Mouse (Mus musculus): ENCODE data around the gene Map3k3. TPM values are rescaled to one million over a fixed set of nuclear protein-coding genes. Genes with fewer than 3 reads are reported as not detected.
A peak's percentile ranks its signal among the peaks of the same experiment; 100 is the strongest.
"Not testable (repeated sequence)": the region's sequence is repeated elsewhere in the genome, so short reads cannot be mapped to it uniquely, and the experiment has no call there.

Map3k3 gene
- total RNA-seq, 2 experiments from 2014 or later = 55.5 to 60.6 TPM

DNA sequence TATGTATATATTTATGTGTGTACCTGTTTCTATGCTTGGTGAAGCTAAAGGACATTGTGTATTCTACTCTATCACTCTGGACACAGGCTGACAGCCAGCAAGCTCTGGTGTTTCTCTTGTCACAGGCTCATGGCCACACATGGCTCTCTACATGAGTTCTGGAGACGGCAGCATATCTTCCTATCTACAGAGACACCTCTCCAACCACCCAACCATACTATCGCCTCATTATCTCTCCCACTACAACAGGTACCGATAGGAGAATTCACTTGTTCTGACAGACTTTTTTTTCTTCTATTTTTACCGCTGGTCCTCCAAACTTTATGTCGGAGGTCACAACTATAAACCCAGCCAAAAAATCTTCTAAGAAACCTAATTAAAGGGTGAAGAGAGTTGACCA lies 107.8 kb downstream of the Map3k3 start:
- no peak for DNase-seq (ENCODE audit: low spot score in 2 of 2)

DNA sequence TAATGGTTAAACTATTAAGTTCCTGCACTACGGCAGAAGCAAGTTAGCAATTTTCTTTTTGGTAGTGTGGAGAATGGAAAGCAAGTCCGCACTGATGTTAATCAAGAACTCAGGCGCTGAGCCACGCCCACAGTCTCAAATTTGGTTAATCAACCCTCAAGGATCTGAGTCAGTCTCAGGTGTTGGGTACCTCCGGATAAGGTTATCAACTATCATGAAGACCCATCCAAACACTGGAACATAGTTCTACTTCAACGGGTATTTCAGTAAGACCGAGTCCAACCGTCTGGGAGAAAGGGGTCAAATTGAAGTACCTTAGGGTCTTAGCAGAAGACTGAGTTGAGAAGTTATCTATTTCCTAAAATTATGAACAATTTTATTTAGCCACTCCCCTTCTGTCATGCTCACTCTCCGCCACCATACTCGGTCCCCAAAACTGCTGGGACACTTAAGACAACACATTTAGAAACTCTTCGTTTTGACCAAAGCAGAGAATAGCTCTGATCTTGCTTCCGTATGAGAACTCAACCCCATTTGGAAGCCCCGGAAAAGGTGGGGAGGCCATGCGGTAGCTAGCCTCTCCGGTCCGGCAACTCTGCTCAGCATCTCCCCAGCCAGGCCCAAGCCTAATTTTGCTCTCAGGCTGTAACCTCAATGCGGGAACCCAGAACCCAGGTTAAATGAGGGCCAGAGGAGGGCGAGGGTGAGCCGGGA lies 108.4 kb downstream of the Map3k3 start:
- DNase-seq (ENCODE audit: low spot score in 2 of 2) = no peak

DNA sequence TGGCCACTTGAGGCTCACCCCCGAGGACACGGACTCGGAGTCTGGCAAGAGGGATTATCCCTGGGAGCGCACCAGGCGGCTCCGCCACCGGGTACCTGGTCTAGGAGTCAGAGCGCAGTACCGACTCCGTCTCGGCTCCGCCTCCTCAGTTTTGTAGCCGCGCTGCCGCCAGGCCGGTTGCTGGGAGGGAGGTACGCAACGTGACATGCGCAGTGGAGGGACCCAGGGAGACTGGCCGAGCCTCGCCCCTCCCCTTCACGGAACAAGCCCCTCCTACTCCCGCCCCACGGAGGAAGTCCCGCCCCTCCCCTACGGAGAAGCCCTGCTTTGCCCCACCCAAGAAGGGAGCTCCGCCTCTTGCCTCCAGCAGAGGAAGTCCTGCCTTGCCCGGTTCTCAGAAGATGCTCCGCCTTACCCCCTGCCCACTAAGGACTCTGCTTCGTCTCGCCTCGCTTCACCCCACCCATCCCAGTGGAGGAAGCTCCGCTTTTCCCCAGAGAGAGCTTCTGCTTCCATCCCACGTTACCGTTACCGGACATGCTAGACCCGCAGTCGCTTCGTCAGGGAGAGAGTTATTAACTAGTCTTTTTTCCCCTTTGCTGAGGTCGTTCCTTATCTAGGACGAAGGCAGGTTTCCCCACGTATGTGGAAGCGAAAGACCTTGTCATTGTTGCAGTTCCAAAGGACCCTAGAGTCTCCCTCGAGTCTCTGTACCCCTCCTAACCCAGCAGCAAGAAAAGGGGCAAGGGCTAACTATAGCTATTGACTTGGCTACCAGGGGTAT lies 109.2 kb downstream of the Map3k3 start:
- peak; percentile 89 to 96 for DNase-seq (ENCODE audit: low spot score in 2 of 2)

DNA sequence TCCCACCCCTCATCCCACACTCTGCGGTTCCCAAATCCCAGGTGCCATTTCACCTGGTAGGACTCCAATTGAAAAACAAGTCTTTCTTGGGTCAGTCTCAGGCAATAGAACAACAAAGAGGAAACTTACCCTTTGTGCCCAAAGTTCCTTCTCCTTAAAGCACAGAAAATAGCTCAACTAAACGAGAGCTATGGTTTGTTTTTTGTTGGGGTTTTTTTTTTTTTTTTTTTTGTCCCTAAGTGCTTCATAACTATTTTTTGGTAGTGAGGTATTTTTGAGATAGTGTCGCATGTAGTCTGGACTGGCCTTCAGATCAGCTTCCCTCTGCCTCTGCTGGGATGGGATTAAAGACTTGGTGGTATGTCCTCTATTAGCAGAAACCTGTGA lies 109.7 kb downstream of the Map3k3 start:
- no peak for DNase-seq (ENCODE audit: low spot score in 2 of 2)

DNA sequence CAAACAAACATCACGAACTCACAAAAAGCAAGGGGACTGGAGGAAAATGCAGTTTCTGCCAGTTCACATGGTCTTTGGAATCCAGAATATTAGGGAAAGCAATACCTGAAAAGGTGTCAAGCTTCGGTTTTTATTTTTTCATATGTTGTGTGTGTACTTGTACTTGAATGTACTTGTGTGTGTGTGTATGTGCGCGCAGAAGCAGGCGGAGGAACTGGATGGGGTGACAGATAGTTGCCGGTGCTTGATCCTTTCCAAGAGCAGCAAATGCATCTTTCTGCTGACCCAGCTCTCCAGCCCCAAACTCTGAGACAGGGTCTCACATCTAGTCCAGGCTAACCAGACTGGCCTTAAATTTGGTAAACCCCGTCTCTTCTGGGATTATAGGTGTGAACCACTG lies 110.5 kb downstream of the Map3k3 start:
- no peak for DNase-seq (ENCODE audit: low spot score in 2 of 2)

DNA sequence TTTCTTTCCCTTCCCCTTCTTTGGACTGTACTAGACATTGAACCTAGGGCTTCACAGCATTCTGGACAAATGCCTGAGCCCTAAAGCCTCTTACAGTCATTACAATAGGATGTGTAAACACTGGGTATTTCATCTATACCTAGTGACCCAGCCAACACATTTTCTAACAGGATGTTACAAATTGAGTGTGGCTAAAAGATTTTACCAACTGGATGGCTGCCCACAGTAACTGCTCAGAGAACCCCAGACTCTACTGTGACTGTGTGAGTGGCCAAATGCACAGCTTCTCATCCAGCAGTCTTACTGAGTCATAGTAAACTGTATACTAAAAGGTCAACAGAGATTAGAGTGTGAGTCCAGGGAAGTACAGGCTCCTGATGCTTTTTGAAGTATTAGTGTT lies 110.9 kb downstream of the Map3k3 start:
- no peak for DNase-seq (ENCODE audit: low spot score in 2 of 2)

DNA sequence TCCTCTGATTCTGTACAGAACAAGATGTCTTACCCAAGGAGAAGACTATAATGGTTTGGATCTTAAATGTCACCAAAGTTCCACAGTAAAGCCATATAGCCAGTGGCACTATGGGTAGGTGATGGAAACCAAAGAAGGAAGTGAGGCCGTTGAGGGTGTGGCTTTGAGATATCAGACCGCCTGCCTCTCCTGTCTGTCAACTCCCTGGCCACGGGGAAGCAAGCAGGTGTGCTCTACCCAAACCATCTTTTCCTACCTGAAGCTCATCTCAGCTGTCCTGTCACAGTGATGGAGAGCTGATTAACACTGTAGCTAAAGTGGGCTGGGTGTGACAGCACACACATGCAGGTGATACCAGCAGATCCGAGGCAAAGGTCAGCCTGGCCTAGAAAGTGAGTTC lies 113.9 kb downstream of the Map3k3 start:
- DNase-seq (ENCODE audit: low spot score in 2 of 2) = no peak

DNA sequence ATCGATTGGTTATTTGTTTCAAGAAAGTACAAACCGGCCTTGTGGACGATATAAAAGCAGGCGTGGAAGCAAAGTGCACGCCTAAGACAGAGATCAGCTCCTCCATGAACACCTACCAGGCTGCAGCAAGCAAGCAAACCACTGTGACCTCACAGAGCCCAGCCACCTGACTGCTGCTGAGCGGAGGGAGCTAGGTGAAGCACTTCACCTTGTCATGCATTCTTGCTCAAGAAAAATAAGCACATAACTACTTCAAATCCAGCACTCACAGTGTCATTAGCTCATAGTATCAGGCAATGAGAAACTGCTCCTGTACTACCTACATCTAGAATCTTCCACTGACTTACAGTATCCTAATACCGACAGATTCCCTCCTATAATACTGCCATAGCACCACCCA lies 115.6 kb downstream of the Map3k3 start:
- DNase-seq (ENCODE audit: low spot score in 2 of 2) = not testable (repeated sequence)

DNA sequence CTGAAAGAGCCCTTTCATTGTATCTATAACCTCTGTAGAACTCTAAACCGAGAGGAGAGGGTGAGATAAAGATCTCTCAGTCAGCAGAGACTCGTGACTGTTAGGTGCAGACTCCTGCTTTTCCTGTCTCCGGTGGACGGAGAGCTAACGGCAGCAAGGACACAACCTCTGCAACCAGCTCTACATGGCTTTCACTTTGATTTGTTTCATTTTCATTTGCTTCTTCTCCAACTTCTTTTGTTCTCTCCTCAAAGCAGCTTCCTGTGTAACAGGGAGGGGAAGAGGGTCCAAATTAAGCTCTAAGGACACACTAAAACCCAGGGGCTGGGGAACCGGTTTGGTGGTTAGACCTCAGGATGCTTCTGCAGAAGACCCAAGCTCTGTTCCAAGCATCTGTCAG lies 116.3 kb downstream of the Map3k3 start:
- DNase-seq (ENCODE audit: low spot score in 2 of 2) = no peak

DNA sequence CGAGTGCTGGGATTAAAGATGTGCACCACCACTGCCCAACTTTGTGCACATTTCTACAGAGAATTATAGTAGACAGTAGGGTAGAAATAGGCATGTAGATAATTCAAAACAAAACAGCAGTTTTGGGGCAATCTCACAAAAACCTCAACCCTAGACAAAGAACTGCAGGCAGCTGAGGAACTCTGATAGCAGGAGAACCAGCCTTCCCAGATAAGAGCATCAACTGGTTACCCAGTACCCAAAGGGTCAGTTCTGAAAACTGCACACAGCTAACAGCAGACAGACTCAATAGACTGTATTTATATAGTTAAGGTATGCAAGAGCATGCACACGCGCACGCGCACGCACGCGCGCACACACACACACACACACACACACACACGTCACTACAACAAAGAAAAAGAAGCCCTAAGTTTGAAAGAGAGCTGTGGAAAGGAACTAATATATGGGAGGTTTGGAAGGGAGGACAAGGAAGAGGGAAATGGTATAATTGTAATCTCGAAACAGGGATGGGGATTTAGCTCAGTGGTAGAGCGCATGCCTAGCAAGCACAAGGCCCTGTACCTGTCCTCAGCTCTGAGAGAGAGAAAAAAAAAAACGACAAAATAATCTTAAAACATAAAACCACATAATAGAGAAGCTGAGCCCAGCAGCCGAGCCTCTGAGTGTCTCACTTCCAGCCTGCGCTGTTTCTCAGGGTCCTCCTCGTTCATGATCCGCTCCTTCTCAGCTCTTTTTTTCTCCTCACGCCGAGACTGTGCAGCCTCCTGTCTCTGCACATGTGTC lies 117.1 kb downstream of the Map3k3 start:
- DNase-seq (ENCODE audit: low spot score in 2 of 2) = no peak

DNA sequence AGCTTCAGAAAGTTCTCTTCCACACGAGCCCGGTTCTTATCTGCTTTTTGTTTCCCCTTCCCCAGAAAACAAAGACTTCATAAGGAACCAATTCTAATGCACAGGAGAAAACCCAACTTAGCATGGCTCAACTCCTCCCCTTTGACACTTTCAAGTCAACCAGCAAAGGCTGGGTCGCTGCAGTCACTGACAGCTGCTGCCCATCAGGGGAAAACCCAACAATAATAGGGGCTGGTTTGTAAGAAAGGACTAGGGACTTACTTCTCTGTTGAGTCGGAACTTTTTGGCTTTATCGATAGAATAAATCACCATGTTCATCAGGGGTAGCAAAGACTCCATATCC lies 117.7 kb downstream of the Map3k3 start, which contains the start of gene Strada:
Gene Strada, minus strand, starts transcription at position 46 of the 343 bp plus-strand sequence.
- DNase-seq (ENCODE audit: low spot score in 2 of 2) = no peak

Other genes starting within 250 kb of the Map3k3 start
- 100 to 1,000 TPM; 189 to 197 TPM for gene Cyb561, start 131.3 kb upstream of the Map3k3 start, total RNA-seq (2021)
- gene Ace, start 116.7 kb upstream of the Map3k3 start, total RNA-seq (2021) = 10 to 100 TPM; 12.3 to 19.9 TPM
- not detected for gene Ace3, start 89.9 kb upstream of the Map3k3 start, total RNA-seq (2021)
- gene Kcnh6, start 76.5 kb upstream of the Map3k3 start, total RNA-seq (2021) = under 1 TPM; 0.31 to 0.92 TPM
- 10 to 100 TPM; 87.2 to 88.1 TPM for gene Dcaf7, start 47.7 kb upstream of the Map3k3 start, total RNA-seq (2021)
- gene Taco1, start 18.6 kb upstream of the Map3k3 start, total RNA-seq (2021) = 10 to 100 TPM; 27.3 to 28.6 TPM
- gene Gm10840, start 76.2 kb downstream of the Map3k3 start, total RNA-seq (2021) = not detected
- 10 to 100 TPM; 39.8 to 48.2 TPM for gene Limd2, start 76.2 kb downstream of the Map3k3 start, total RNA-seq (2021)
- gene Strada, start 117.6 kb downstream of the Map3k3 start, total RNA-seq (2021) = 10 to 100 TPM; 19.3 to 20.1 TPM
- gene Ccdc47, start 131.7 kb downstream of the Map3k3 start, total RNA-seq (2021) = 10 to 100 TPM; 86.3 to 89.6 TPM
- 10 to 100 TPM; 74.4 to 76.2 TPM for gene Ddx42, start 132.3 kb downstream of the Map3k3 start, total RNA-seq (2021)
- gene Ftsj3, start 171.5 kb downstream of the Map3k3 start, total RNA-seq (2021) = 10 to 100 TPM; 69.3 to 71.0 TPM
- 100 to 1,000 TPM; 131 to 138 TPM for gene Psmc5, start 171.5 kb downstream of the Map3k3 start, total RNA-seq (2021)
- gene Smarcd2, start 188.4 kb downstream of the Map3k3 start, total RNA-seq (2021) = 100 to 1,000 TPM; 104 to 117 TPM
- under 1 TPM; 0.25 to 0.34 TPM for gene Tcam1, start 192.1 kb downstream of the Map3k3 start, total RNA-seq (2021)
- under 1 TPM in 1 of 2 experiments, not detected in 1; 0.37 TPM for gene Gh, start 217.3 kb downstream of the Map3k3 start, total RNA-seq (2021)
- gene Cd79b, start 230.1 kb downstream of the Map3k3 start, total RNA-seq (2021) = 1 to 10 TPM; 2.8 to 5.2 TPM

All from adrenal gland, postnatal 4 days (tissue).